Mouse (Mus musculus): Measurements from ENCODE around the gene Abca1.

GRCm38 (mm10) chr4:53015024-53015423 lies 144.7 kb downstream of the Abca1 start:
- no peak for TF ChIP-seq EP300 (IDR thresholded peaks at IDR 0.05; ENCODE audit: low read depth)
- no peak for TF ChIP-seq CTCF (IDR thresholded peaks at IDR 0.05; ENCODE audit: low read depth)

All from heart, postnatal 0 days (tissue).